Mouse (Mus musculus) liver, embryonic 15.5 days (tissue): ENCODE results near the gene Cdh6. TPM values are rescaled to one million over a fixed set of nuclear protein-coding genes. Genes with fewer than 3 reads are reported as not detected.

Source experiments
- ATAC-seq: fragments of 200-750 bp; cut with Nextera tagmentation; 2 replicates; pipeline ENCODE4 v1.8.0; 2017; ENCODE audit warnings: moderate number of reproducible peaks, mild to moderate bottlenecking, moderate library complexity; ENCODE audit not compliant: insufficient read depth
- H3K27ac ChIP-seq: fragments of 300-500 bp; sonication (generic); replicated peaks from 2 replicates; pipeline ENCODE4 v1.5.1; 2015; ENCODE audit warnings: mild to moderate bottlenecking, inconsistent platforms
- H3K27me3 ChIP-seq: fragments of 300-500 bp; sonication (generic); 2 replicates; pipeline ENCODE4 v1.6.1; 2015; ENCODE audit warnings: mild to moderate bottlenecking, inconsistent platforms
- H3K36me3 ChIP-seq: fragments of 300-500 bp; sonication (generic); replicated peaks from 2 replicates; pipeline ENCODE4 v1.6.1; 2015; ENCODE audit warnings: moderate library complexity, mild to moderate bottlenecking, inconsistent platforms
- H3K4me1 ChIP-seq: fragments of 300-500 bp; sonication (generic); replicated peaks from 2 replicates; pipeline ENCODE4 v1.6.1; 2015; ENCODE audit warnings: inconsistent platforms
- H3K4me2 ChIP-seq: fragments of 300-500 bp; sonication (generic); 2 replicates; pipeline ENCODE4 v1.6.1; 2015; ENCODE audit warnings: moderate library complexity, mild to moderate bottlenecking, inconsistent platforms
- H3K4me3 ChIP-seq: fragments of 300-500 bp; sonication (generic); replicated peaks from 2 replicates; pipeline ENCODE4 v1.5.1; 2015; ENCODE audit warnings: mild to moderate bottlenecking, inconsistent platforms
- H3K9ac ChIP-seq: fragments of 300-500 bp; sonication (generic); 2 replicates; pipeline ENCODE4 v1.6.1; 2015; ENCODE audit warnings: moderate library complexity, mild to moderate bottlenecking, inconsistent platforms
- H3K9me3 ChIP-seq: fragments of 300-500 bp; sonication (generic); replicated peaks from 2 replicates; pipeline ENCODE4 v1.6.1; 2016; ENCODE audit warnings: inconsistent platforms
- WGBS: fragments of 180-500 bp; shearing (Covaris S2); methylation state at CpG from one replicate; pipeline ENCODE4 v1.1.7; 2015; ENCODE audit warnings: mixed read lengths; ENCODE audit not compliant: insufficient replicate concordance; 5-methylcytosine and 5-hydroxymethylcytosine counted together
- polyA plus RNA-seq: library from polyadenylated mRNA; unstranded; fragments of >200 nt; fragmentation: Nextera tagmentation; extraction: Ambion mirVana; gene quantifications from 2 replicates; pipeline ENCODE4 v1.2.1, GENCODE M21; 2015

Gene Cdh6
- polyA plus RNA-seq, 1 experiment from 2014 or later: 0.07 TPM

DNA sequence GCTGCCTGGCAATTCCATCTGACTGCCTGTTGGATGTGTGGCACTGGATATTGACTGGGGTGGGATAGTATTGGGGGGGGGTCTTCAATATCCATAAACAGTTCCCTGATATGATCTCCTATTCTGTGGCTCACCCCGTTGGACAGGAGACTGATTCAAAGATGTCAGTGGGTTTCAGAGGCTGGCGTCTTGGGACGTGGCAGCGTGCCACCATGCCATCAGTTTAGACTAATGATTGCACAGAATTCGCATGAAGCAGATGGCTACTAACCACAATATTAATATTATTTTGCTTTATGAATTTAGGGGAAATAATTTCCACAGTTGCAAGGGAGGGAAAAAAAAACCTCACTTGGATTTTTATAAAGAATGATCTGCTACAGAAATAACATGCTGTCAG lies 10.2 kb upstream of the Cdh6 start:
- no peak overlapping the region for H3K9ac ChIP-seq
- no peaks in the 10 kb centered on the region for H3K27me3 ChIP-seq
- no peak overlapping the region for H3K4me3 ChIP-seq
- H3K4me2 ChIP-seq: no peak overlapping the region
- H3K27ac ChIP-seq: no peak overlapping the region
- no peaks in the 10 kb centered on the region for H3K4me1 ChIP-seq
- no peaks in the 10 kb centered on the region for H3K36me3 ChIP-seq
- 61% methylated on average over 5 of the region's 5 CpGs for WGBS
- ATAC-seq: no peak
- H3K9me3 ChIP-seq: no peaks in the 10 kb centered on the region

DNA sequence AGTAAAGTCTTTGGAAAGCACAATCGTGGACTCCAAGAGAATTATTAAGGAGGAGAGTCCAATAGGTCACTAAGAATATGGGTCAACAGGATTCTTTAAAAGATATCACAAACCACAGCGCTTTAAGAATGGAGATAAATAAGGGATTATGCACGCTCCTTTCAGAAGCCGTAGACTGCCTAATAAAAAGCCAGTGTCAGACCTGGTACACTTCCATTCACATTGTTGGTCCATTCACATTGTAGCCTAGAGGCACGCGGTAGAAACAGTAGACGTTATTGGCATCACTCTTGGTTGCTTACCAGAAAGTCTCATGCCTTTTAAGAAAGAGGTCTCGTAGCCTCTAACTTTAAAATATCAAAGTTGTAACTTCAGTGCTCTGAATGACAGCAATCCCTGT lies 8.0 kb upstream of the Cdh6 start:
- Histone ChIP-seq H3K4me2 (no peak overlapping the region), H3K9me3 (no peaks in the 10 kb centered on the region), H3K36me3 (no peaks in the 10 kb centered on the region), H3K4me1 (no peaks in the 10 kb centered on the region), H3K27ac (no peak overlapping the region), H3K4me3 (no peak overlapping the region), H3K9ac (no peak overlapping the region), H3K27me3 (no peaks in the 10 kb centered on the region)
- no peak for ATAC-seq
- WGBS: 66% methylated on average over 8 of the region's 8 CpGs

GRCm38 (mm10) chr15:13181014-13181413 lies 7.5 kb upstream of the Cdh6 start:
- no peak for ATAC-seq
- H3K9me3 ChIP-seq: no peaks in the 10 kb centered on the region
- H3K4me1 ChIP-seq: no peaks in the 10 kb centered on the region
- H3K27me3 ChIP-seq: peaks cover 3% of the 10 kb centered on the region; the same call in 1 of the 2 replicates
- no peak overlapping the region for H3K27ac ChIP-seq
- no peak overlapping the region for H3K9ac ChIP-seq
- no peak overlapping the region for H3K4me3 ChIP-seq
- WGBS: 45% methylated on average over 4 of the region's 4 CpGs
- H3K4me2 ChIP-seq: no peak overlapping the region
- no peaks in the 10 kb centered on the region for H3K36me3 ChIP-seq

GRCm38 (mm10) chr15:13175978-13176377 lies 2.5 kb upstream of the Cdh6 start:
- H3K4me2 ChIP-seq: no peak overlapping the region
- H3K9ac ChIP-seq: no peak overlapping the region
- no peaks in the 10 kb centered on the region for H3K4me1 ChIP-seq
- H3K9me3 ChIP-seq: no peaks in the 10 kb centered on the region
- H3K27ac ChIP-seq: no peak overlapping the region
- no peak for ATAC-seq
- H3K4me3 ChIP-seq: no peak overlapping the region
- H3K27me3 ChIP-seq: peaks cover 48% of the 10 kb centered on the region
- no peaks in the 10 kb centered on the region for H3K36me3 ChIP-seq
- WGBS: 16% methylated on average over 9 of the region's 9 CpGs

- no peaks in the 10 kb centered on the region for H3K9me3 ChIP-seq
- no peak for ATAC-seq
- H3K36me3 ChIP-seq: no peaks in the 10 kb centered on the region
- H3K4me2 ChIP-seq: no peak overlapping the region
- no peak overlapping the region for H3K27ac ChIP-seq
- H3K4me3 ChIP-seq: no peak overlapping the region
- H3K4me1 ChIP-seq: no peaks in the 10 kb centered on the region
- WGBS: 20% methylated on average over 6 of the region's 6 CpGs
- H3K27me3 ChIP-seq: peaks cover 54% of the 10 kb centered on the region
- no peak overlapping the region for H3K9ac ChIP-seq
Observed at GRCm38 (mm10) chr15:13174618-13174980, 1.1 kb upstream of the Cdh6 start.

GRCm38 (mm10) chr15:13173840-13174617 lies 554 bp upstream of the Cdh6 start:
- no peaks in the 10 kb centered on the region for H3K36me3 ChIP-seq
- peak overlapping the region; percentile 53 for H3K4me2 ChIP-seq
- H3K4me1 ChIP-seq: no peaks in the 10 kb centered on the region
- H3K27me3 ChIP-seq: peaks cover 54% of the 10 kb centered on the region
- no peak for ATAC-seq
- 3% methylated on average over 27 of the region's 27 CpGs for WGBS
- no peak overlapping the region for H3K9ac ChIP-seq
- H3K4me3 ChIP-seq: no peak overlapping the region
- no peak overlapping the region for H3K27ac ChIP-seq
- no peaks in the 10 kb centered on the region for H3K9me3 ChIP-seq

DNA sequence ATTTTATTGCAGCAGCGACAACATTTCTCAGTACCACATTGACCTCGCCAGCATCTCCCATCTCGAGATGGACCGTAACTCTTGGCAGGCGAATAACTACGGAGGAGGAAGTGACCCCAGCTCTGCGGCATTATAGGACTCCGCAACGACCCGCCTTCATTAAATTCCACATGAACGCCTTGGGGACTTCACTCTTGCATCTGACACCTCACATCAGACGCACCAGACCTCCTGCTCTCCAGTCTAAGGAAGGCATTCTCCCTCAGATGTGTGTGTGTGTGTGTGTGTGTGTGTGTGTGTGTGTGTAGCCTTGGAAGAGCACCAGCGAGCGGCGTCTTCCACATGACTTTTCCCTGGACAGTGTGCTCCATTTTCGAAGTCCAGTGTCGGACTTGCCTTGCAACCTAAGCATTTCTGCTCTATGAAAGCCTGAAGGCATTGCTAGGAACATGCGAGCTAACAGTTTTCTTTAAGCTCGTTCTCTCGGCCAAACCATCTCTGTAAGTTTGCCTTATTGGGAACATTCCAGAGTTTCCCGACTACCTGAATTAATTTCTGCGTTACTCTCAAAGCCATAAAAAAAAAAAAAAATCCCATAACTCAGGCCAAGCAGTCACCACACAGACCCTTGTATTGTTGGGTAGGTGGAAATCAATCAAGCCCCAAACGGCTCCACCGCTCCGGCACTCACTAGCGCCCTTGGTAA lies 957 bp downstream of the Cdh6 start:
- Histone ChIP-seq H3K27me3 (peaks cover 54% of the 10 kb centered on the region), H3K9ac (no peak overlapping the region), H3K4me1 (no peaks in the 10 kb centered on the region), H3K4me2 (peak overlapping the region; percentile 53), H3K36me3 (no peaks in the 10 kb centered on the region), H3K27ac (no peak overlapping the region), H3K4me3 (peak overlapping the region; percentile 26), H3K9me3 (no peaks in the 10 kb centered on the region)
- WGBS: 2% methylated on average over 26 of the region's 26 CpGs
- ATAC-seq: no peak

DNA sequence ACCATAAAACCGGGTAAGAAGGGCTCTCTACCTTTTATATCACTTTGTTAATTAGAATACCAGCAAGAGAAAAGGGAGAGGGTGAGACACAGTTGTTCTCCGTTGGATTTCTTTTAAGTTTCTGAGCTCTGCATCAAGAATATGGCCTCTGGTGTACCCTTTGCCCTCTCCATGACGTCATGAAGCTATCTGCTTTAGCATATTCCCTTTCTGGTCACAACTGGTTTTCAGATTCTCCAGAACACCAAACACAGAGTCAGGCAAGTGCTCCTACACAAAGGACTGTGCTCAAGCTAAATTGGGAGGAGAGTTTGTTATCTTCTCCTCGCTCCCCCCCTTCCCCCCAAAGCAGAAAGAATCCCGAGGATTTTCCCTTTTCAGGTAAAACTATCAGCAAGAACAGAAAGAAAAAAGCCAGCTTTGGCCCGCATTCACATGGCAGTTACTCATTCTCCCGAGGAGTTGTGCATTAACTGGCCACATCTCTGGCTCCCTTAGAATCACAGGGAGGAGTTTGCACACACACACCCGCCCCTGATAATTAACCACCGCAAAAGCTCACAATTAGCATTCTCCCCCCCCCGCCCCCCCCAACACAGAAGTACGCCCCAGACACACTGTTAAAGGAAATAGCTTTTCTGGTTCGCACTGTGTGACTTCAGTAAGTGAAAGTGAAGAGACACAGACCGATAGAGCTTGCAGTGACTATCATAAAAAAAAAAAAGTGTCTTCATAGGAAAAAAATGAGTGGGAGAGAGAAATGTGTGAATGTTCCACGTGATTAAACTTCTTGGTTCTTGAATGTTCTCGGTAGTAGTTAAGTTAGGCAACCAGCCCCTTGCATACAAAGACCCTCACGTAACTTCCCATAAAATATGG lies 1.8 kb downstream of the Cdh6 start:
- Histone ChIP-seq H3K4me1 (no peaks in the 10 kb centered on the region), H3K36me3 (no peaks in the 10 kb centered on the region), H3K27me3 (peaks cover 54% of the 10 kb centered on the region), H3K4me2 (peak overlapping the region; percentile 53), H3K9ac (no peak overlapping the region), H3K9me3 (no peaks in the 10 kb centered on the region), H3K27ac (no peak overlapping the region), H3K4me3 (peak overlapping the region; percentile 26)
- no peak for ATAC-seq
- WGBS: 4% methylated on average over 16 of the region's 16 CpGs

GRCm38 (mm10) chr15:13165094-13165885 lies 8.2 kb downstream of the Cdh6 start:
- no peak overlapping the region for H3K4me2 ChIP-seq
- H3K9me3 ChIP-seq: no peaks in the 10 kb centered on the region
- WGBS: 67% methylated on average over 13 of the region's 13 CpGs
- H3K4me1 ChIP-seq: no peaks in the 10 kb centered on the region
- no peak for ATAC-seq
- no peak overlapping the region for H3K9ac ChIP-seq
- H3K36me3 ChIP-seq: no peaks in the 10 kb centered on the region
- no peak overlapping the region for H3K27ac ChIP-seq
- no peaks in the 10 kb centered on the region for H3K27me3 ChIP-seq
- no peak overlapping the region for H3K4me3 ChIP-seq

- Histone ChIP-seq H3K9ac (no peak overlapping the region), H3K9me3 (no peaks in the 10 kb centered on the region), H3K27me3 (no peaks in the 10 kb centered on the region), H3K27ac (no peak overlapping the region), H3K4me1 (no peaks in the 10 kb centered on the region), H3K36me3 (no peaks in the 10 kb centered on the region), H3K4me3 (no peak overlapping the region), H3K4me2 (no peak overlapping the region)
- no peak for ATAC-seq
- 68% methylated on average over 5 of the region's 5 CpGs for WGBS
Observed at GRCm38 (mm10) chr15:13155820-13156219, 17.7 kb downstream of the Cdh6 start.
